Mouse (Mus musculus) pancreas, adult 10 weeks (tissue): ENCODE data around the gene Olfr1380. TPM values are rescaled to one million over a fixed set of nuclear protein-coding genes. Genes with fewer than 3 reads are reported as not detected.

ENCODE experiments used
- polyA plus RNA-seq: library from polyadenylated mRNA; stranded (reverse); fragments of 350-450 nt; fragmentation: Illumina TruSeq; extraction: RNeasy Lipid Tissue Mini Kit (QIAGEN cat#74804); gene quantifications from one replicate; pipeline ENCODE4 v1.2.3, GENCODE M21; 2015; ENCODE audit warnings: low read depth, low replicate concordance; ENCODE audit not compliant: insufficient read depth

Gene Olfr1380
- not detected for polyA plus RNA-seq

DNA sequence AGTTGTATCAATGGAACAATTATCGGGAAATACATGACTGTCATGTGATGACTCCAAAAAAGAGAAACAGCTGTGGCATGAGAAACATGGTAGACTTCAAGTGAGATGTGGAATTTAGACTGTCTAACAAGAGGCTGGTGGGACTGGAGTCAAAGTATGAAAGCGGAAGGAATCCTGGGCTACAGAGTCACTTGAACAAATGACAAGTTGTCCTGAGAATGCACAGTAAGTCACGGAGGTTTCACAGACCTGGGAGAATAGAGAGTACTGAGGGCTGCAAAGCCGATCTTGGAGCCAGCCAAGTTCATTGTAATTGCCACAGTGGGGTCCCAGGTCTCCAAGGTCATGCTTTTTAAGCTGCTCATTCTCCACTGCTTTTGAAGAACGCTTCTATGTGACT, at the start of gene Olfr1380:
Gene Olfr1380 (plus strand): TSS at position 301 of the 400 bp plus-strand sequence.

GRCm38 (mm10) chr11:49519348-49519747, 37.3 kb upstream of the Olfr1380 start, which contains the start of gene Olfr1383:
TSS of gene Olfr1383 (plus strand) at chr11:49519648.

GRCm38 (mm10) chr11:49527947-49528346, 28.7 kb upstream of the Olfr1380 start, which contains the start of gene Olfr1382:
TSS of gene Olfr1382 (plus strand) at chr11:49528247.

DNA sequence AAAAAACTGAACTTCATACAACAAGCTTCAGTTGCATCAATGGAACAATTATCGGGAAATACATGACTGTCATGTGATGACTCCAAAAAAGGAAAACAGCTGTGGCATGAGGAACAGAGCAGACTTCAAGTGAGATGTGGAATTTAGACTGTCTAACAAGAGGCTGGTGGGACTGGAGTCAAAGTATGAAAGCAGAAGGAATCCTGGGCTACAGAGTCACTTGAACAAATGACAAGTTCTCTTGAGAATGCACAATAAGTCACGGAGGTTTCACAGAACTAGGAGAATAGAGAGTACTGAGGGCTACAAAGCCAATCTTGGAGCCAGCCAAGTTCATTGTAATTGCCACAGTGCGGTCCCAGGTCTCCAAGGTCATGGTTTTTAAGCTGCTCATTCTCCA, 13.5 kb upstream of the Olfr1380 start, which contains the start of gene Olfr1381:
Gene Olfr1381 (plus strand): TSS at position 301 of the 400 bp plus-strand sequence.

DNA sequence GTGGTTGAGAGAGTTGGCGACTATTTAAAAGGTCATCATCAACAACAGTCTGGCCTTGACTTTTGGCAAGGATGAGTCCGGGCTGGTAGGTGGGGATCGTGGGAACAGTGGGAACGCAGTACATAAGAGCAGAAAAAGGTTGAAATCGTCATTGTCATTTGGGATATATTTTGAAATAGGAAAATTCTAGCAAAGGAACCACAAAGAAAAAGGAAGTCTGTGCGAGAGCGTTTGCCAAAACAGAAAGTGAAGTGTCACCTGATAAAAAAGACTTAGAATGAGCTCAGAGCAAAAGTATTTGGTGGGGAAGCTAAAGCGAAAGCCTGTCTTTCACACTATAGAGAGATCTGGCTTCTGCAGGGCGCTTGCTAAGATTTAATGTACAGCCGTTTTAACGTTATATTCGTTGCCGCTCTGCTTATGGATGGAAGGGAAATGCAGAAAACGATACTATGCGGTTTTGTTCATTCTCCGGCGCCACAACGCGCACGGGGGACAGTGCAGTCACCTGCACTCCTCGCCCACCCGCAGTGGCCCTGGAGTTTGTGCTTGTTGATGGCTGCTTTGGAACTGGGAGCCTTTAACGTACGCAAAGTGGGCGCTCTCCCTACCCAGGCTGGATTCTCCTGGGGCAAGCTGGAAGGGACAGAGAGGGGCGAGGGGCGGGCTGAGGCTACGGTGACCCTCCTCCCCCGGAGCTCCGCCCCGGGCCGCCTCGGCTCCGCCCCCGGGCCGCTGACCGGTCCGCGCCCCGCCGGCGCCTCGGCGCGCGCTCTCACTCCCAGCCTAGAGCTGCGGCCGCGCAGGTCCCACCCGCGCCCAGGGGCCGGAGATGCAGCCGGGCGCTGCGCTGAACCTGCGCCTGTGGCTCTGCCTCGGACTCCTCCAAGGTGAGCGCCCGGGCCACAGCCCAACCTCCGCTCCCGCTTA, 52.5 kb downstream of the Olfr1380 start, which contains the start of gene Flt4:
Gene Flt4 (plus strand): TSS at position 326 of the 930 bp plus-strand sequence.

Other genes with a start within 250 kb of the Olfr1380 start
- gene Olfr1391, start 234.1 kb upstream of the Olfr1380 start, polyA plus RNA-seq: not detected
- gene Olfr1390, start 221.7 kb upstream of the Olfr1380 start, polyA plus RNA-seq: not detected
- not detected for gene Olfr1389, start 133.8 kb upstream of the Olfr1380 start, polyA plus RNA-seq
- gene Olfr1388, start 120.3 kb upstream of the Olfr1380 start, polyA plus RNA-seq: not detected
- gene Olfr1387, start 101.5 kb upstream of the Olfr1380 start, polyA plus RNA-seq: not detected
- not detected for gene Olfr1386, start 91.8 kb upstream of the Olfr1380 start, polyA plus RNA-seq
- gene Olfr1385, start 67.8 kb upstream of the Olfr1380 start, polyA plus RNA-seq: not detected
- not detected for gene Olfr1384, start 50.2 kb upstream of the Olfr1380 start, polyA plus RNA-seq
- gene Olfr1383, start 37.2 kb upstream of the Olfr1380 start, polyA plus RNA-seq: not detected
- gene Olfr1382, start 28.6 kb upstream of the Olfr1380 start, polyA plus RNA-seq: not detected
- not detected for gene Olfr1381, start 13.4 kb upstream of the Olfr1380 start, polyA plus RNA-seq
- gene Flt4, start 52.4 kb downstream of the Olfr1380 start, polyA plus RNA-seq: 5.3 TPM
- not detected for gene Scgb3a1, start 106.7 kb downstream of the Olfr1380 start, polyA plus RNA-seq
- 10.2 TPM for gene Cnot6, start 155.8 kb downstream of the Olfr1380 start, polyA plus RNA-seq
- 8.8 TPM for gene Gfpt2, start 237.3 kb downstream of the Olfr1380 start, polyA plus RNA-seq